Mouse (Mus musculus): ENCODE measurements at regions not wholly inside any gene's neighbourhood (a gene's known extent, or its start where the extent isn't known, plus 50 kb on each side); places are given as distances from the start of the nearest gene placed in this dataset.

GRCm38 (mm10) chr19:32947081-32947855, 190.0 kb downstream of the Pten start:
- H3K4me1 ChIP-seq (ENCODE audit: control insufficient read depth, insufficient read depth, low read length): no peaks in the 10 kb centered on the region
- no peak overlapping the region for H3K9ac ChIP-seq (ENCODE audit: low read depth, poor library complexity, severe bottlenecking)
- H3K9me3 ChIP-seq (replicated peaks; ENCODE audit: control insufficient read depth, insufficient read depth, low read length, poor library complexity, severe bottlenecking): no peaks in the 10 kb centered on the region
- no peaks in the 10 kb centered on the region for H3K36me3 ChIP-seq (ENCODE audit: control insufficient read depth, insufficient read depth, low read length, poor library complexity, severe bottlenecking)
- no peaks in the 10 kb centered on the region for H3K27me3 ChIP-seq (ENCODE audit: control insufficient read depth, insufficient read depth, low read length, poor library complexity, severe bottlenecking)
- no peak overlapping the region for H3K27ac ChIP-seq (ENCODE audit: insufficient read depth, low read length)
- no peak overlapping the region for H3K4me3 ChIP-seq (ENCODE audit: low read depth, low read length)
- TF ChIP-seq POLR2A (IDR thresholded peaks at IDR 0.05; ENCODE audit: insufficient read depth, low read length): no peak
- no peak for TF ChIP-seq CTCF (IDR thresholded peaks at IDR 0.05; ENCODE audit: low read depth, low read length)
- no peak for TF ChIP-seq EP300 (IDR thresholded peaks at IDR 0.05; ENCODE audit: insufficient read depth, low read depth, low read length)

GRCm38 (mm10) chr19:32950252-32950651, 193.0 kb downstream of the Pten start:
- no peak for TF ChIP-seq POLR2A (IDR thresholded peaks at IDR 0.05; ENCODE audit: insufficient read depth, low read length)
- TF ChIP-seq EP300 (IDR thresholded peaks at IDR 0.05; ENCODE audit: insufficient read depth, low read depth, low read length): no peak
- no peak for TF ChIP-seq CTCF (IDR thresholded peaks at IDR 0.05; ENCODE audit: low read depth, low read length)
- Histone ChIP-seq H3K27me3 (ENCODE audit: control insufficient read depth, insufficient read depth, low read length, poor library complexity, severe bottlenecking) (no peaks in the 10 kb centered on the region), H3K4me1 (ENCODE audit: control insufficient read depth, insufficient read depth, low read length) (peaks cover 8% of the 10 kb centered on the region)

GRCm38 (mm10) chr19:32950794-32951193, 193.5 kb downstream of the Pten start:
- Histone ChIP-seq H3K9me3 (replicated peaks; ENCODE audit: control insufficient read depth, insufficient read depth, low read length, poor library complexity, severe bottlenecking) (no peaks in the 10 kb centered on the region), H3K4me1 (ENCODE audit: control insufficient read depth, insufficient read depth, low read length) (peaks cover 8% of the 10 kb centered on the region), H3K36me3 (ENCODE audit: control insufficient read depth, insufficient read depth, low read length, poor library complexity, severe bottlenecking) (no peaks in the 10 kb centered on the region), H3K4me3 (ENCODE audit: low read depth, low read length) (no peak overlapping the region), H3K27ac (ENCODE audit: insufficient read depth, low read length) (no peak overlapping the region), H3K27me3 (ENCODE audit: control insufficient read depth, insufficient read depth, low read length, poor library complexity, severe bottlenecking) (no peaks in the 10 kb centered on the region), H3K9ac (ENCODE audit: low read depth, poor library complexity, severe bottlenecking) (no peak overlapping the region)
- no peak for TF ChIP-seq CTCF (IDR thresholded peaks at IDR 0.05; ENCODE audit: low read depth, low read length)
- TF ChIP-seq POLR2A (IDR thresholded peaks at IDR 0.05; ENCODE audit: insufficient read depth, low read length): no peak
- TF ChIP-seq EP300 (IDR thresholded peaks at IDR 0.05; ENCODE audit: insufficient read depth, low read depth, low read length): no peak

More at GRCm38 (mm10) chr19:32950252-32950651, 193.0 kb downstream of the Pten start:
- no peak overlapping the region for H3K27ac ChIP-seq (ENCODE audit: insufficient read depth, low read length)
- no peak overlapping the region for H3K9ac ChIP-seq (ENCODE audit: low read depth, poor library complexity, severe bottlenecking)
- no peaks in the 10 kb centered on the region for H3K9me3 ChIP-seq (replicated peaks; ENCODE audit: control insufficient read depth, insufficient read depth, low read length, poor library complexity, severe bottlenecking)
- no peak overlapping the region for H3K4me3 ChIP-seq (ENCODE audit: low read depth, low read length)
- no peaks in the 10 kb centered on the region for H3K36me3 ChIP-seq (ENCODE audit: control insufficient read depth, insufficient read depth, low read length, poor library complexity, severe bottlenecking)

GRCm38 (mm10) chr19:32952425-32952824, 195.1 kb downstream of the Pten start:
- TF ChIP-seq CTCF (IDR thresholded peaks at IDR 0.05; ENCODE audit: low read depth, low read length) (no peak), POLR2A (IDR thresholded peaks at IDR 0.05; ENCODE audit: insufficient read depth, low read length) (no peak), EP300 (IDR thresholded peaks at IDR 0.05; ENCODE audit: insufficient read depth, low read depth, low read length) (no peak)

GRCm38 (mm10) chr19:32952928-32953687, 195.8 kb downstream of the Pten start:
- Histone ChIP-seq H3K4me1 (ENCODE audit: control insufficient read depth, insufficient read depth, low read length) (peaks cover 8% of the 10 kb centered on the region), H3K4me3 (ENCODE audit: low read depth, low read length) (no peak overlapping the region), H3K27me3 (ENCODE audit: control insufficient read depth, insufficient read depth, low read length, poor library complexity, severe bottlenecking) (no peaks in the 10 kb centered on the region), H3K9me3 (replicated peaks; ENCODE audit: control insufficient read depth, insufficient read depth, low read length, poor library complexity, severe bottlenecking) (no peaks in the 10 kb centered on the region), H3K27ac (ENCODE audit: insufficient read depth, low read length) (no peak overlapping the region), H3K9ac (ENCODE audit: low read depth, poor library complexity, severe bottlenecking) (no peak overlapping the region), H3K36me3 (ENCODE audit: control insufficient read depth, insufficient read depth, low read length, poor library complexity, severe bottlenecking) (no peaks in the 10 kb centered on the region)
- TF ChIP-seq CTCF (IDR thresholded peaks at IDR 0.05; ENCODE audit: low read depth, low read length) (no peak), POLR2A (IDR thresholded peaks at IDR 0.05; ENCODE audit: insufficient read depth, low read length) (no peak), EP300 (IDR thresholded peaks at IDR 0.05; ENCODE audit: insufficient read depth, low read depth, low read length) (no peak)

More at GRCm38 (mm10) chr19:32952425-32952824, 195.1 kb downstream of the Pten start:
- peaks cover 8% of the 10 kb centered on the region for H3K4me1 ChIP-seq (ENCODE audit: control insufficient read depth, insufficient read depth, low read length)
- H3K27ac ChIP-seq (ENCODE audit: insufficient read depth, low read length): no peak overlapping the region
- H3K9me3 ChIP-seq (replicated peaks; ENCODE audit: control insufficient read depth, insufficient read depth, low read length, poor library complexity, severe bottlenecking): no peaks in the 10 kb centered on the region
- H3K36me3 ChIP-seq (ENCODE audit: control insufficient read depth, insufficient read depth, low read length, poor library complexity, severe bottlenecking): no peaks in the 10 kb centered on the region
- H3K4me3 ChIP-seq (ENCODE audit: low read depth, low read length): no peak overlapping the region
- H3K27me3 ChIP-seq (ENCODE audit: control insufficient read depth, insufficient read depth, low read length, poor library complexity, severe bottlenecking): no peaks in the 10 kb centered on the region
- H3K9ac ChIP-seq (ENCODE audit: low read depth, poor library complexity, severe bottlenecking): no peak overlapping the region

Data from ES-Bruce4 (cell line).